Mouse (Mus musculus) fibroblast of lung, adult 2 months (primary cell): ENCODE measurements around the gene Gpt2.

Experiments used
- DNase-seq: peaks from one replicate; pipeline ENCODE4 v3.0.0-alpha.2; 2011; ENCODE audit warnings: low read depth

The Gpt2 gene

GRCm38 (mm10) chr8:85487906-85488620 is 4.3 kb upstream of the Gpt2 start:
- no peak for DNase-seq

GRCm38 (mm10) chr8:85488631-85489030 is 3.7 kb upstream of the Gpt2 start:
- peak; percentile 27 for DNase-seq

GRCm38 (mm10) chr8:85489546-85489945 is 2.8 kb upstream of the Gpt2 start:
- no peak for DNase-seq

GRCm38 (mm10) chr8:85492940-85493931 is 860 bp downstream of the Gpt2 start:
- DNase-seq: no peak

- DNase-seq: no peak
These were observed 3.7 kb downstream of the Gpt2 start for GRCm38 (mm10) chr8:85496125-85496524.

GRCm38 (mm10) chr8:85496778-85497177 is 4.4 kb downstream of the Gpt2 start:
- DNase-seq: no peak

GRCm38 (mm10) chr8:85498577-85498976 is 6.2 kb downstream of the Gpt2 start:
- no peak for DNase-seq

- no peak for DNase-seq
These were observed 8.1 kb downstream of the Gpt2 start for GRCm38 (mm10) chr8:85500460-85500859.

- DNase-seq: no peak
These were observed 8.7 kb downstream of the Gpt2 start for GRCm38 (mm10) chr8:85500955-85501685.

GRCm38 (mm10) chr8:85502381-85502780 is 10.0 kb downstream of the Gpt2 start:
- DNase-seq: no peak

GRCm38 (mm10) chr8:85503065-85503464 is 10.7 kb downstream of the Gpt2 start:
- DNase-seq: no peak

- DNase-seq: no peak
These were observed 12.3 kb downstream of the Gpt2 start for GRCm38 (mm10) chr8:85504704-85505103.

- DNase-seq: no peak
These were observed 14.2 kb downstream of the Gpt2 start for GRCm38 (mm10) chr8:85506620-85507019.

GRCm38 (mm10) chr8:85508661-85509060 is 16.3 kb downstream of the Gpt2 start:
- DNase-seq: no peak

GRCm38 (mm10) chr8:85512234-85512633 is 19.9 kb downstream of the Gpt2 start:
- DNase-seq: no peak

- no peak for DNase-seq
These were observed 20.9 kb downstream of the Gpt2 start for GRCm38 (mm10) chr8:85513283-85513682.

GRCm38 (mm10) chr8:85515391-85515790 is 23.0 kb downstream of the Gpt2 start:
- DNase-seq: peak; percentile 39

GRCm38 (mm10) chr8:85517336-85517735 is 25.0 kb downstream of the Gpt2 start:
- DNase-seq: no peak

- no peak for DNase-seq
These were observed 25.6 kb downstream of the Gpt2 start for GRCm38 (mm10) chr8:85517956-85518355.

- DNase-seq: no peak
These were observed 28.2 kb downstream of the Gpt2 start for GRCm38 (mm10) chr8:85520586-85520985.

- no peak for DNase-seq
These were observed 29.0 kb downstream of the Gpt2 start for GRCm38 (mm10) chr8:85521332-85521731.

- DNase-seq: no peak
These were observed 31.7 kb downstream of the Gpt2 start for GRCm38 (mm10) chr8:85524086-85524485.
